Mouse (Mus musculus): ENCODE data around the gene Tspan2. TPM values are rescaled to one million over a fixed set of nuclear protein-coding genes. Genes with fewer than 3 reads are reported as not detected.

Gene Tspan2
- polyA plus RNA-seq, 1 experiment from 2014 or later = 34.8 TPM

- peaks cover 0 to 3% of the 10 kb centered on the region in 2 experiments; a peak in 1 of 4 replicates for H3K4me1 ChIP-seq (ENCODE audit: control insufficient read depth in 2 of 2, insufficient read depth in 2 of 2, low read length in 2 of 2)
- no peak overlapping the region for H3K4me2 ChIP-seq (ENCODE audit: low read length)
- H3K9me3 ChIP-seq (ENCODE audit: control insufficient read depth, low read length) = no peaks in the 10 kb centered on the region
- H3K36me3 ChIP-seq (ENCODE audit: control insufficient read depth, insufficient read depth, low read length) = no peaks in the 10 kb centered on the region
- no peaks in the 10 kb centered on the region; the same call in 1 of the 2 replicates for H3K27me3 ChIP-seq (ENCODE audit: control insufficient read depth, insufficient read depth, low read length)
- H3K9ac ChIP-seq (ENCODE audit: low read length) = no peak overlapping the region
- WGBS = 36% methylated on average over 7 of the region's 7 CpGs
- H3K27ac ChIP-seq (replicated peaks in 1 of 2; ENCODE audit: control insufficient read depth in 1 of 2, insufficient read depth in 1 of 2, low read depth in 2 of 2, low read length in 2 of 2) = no peak overlapping the region
- H3K4me3 ChIP-seq (ENCODE audit: control insufficient read depth in 1 of 2, insufficient read depth in 1 of 2, low read depth in 1 of 2, low read length in 2 of 2) = no peak overlapping the region
- peak; percentile 17; the same call in 1 of the 2 replicates for ATAC-seq (ENCODE audit: insufficient number of reproducible peaks, insufficient read depth, low FRiP score, low read depth)
Measured at GRCm38 (mm10) chr3:102701902-102702544, 32.3 kb upstream of the Tspan2 start.

- Histone ChIP-seq H3K27ac (replicated peaks in 1 of 2; ENCODE audit: control insufficient read depth in 1 of 2, insufficient read depth in 1 of 2, low read depth in 2 of 2, low read length in 2 of 2) (no peak overlapping the region), H3K9ac (ENCODE audit: low read length) (no peak overlapping the region), H3K9me3 (ENCODE audit: control insufficient read depth, low read length) (no peaks in the 10 kb centered on the region), H3K4me1 (ENCODE audit: control insufficient read depth in 2 of 2, insufficient read depth in 2 of 2, low read length in 2 of 2) (peaks cover 0 to 3% of the 10 kb centered on the region in 2 experiments; a peak in 1 of 4 replicates), H3K4me2 (ENCODE audit: low read length) (no peak overlapping the region), H3K27me3 (ENCODE audit: control insufficient read depth, insufficient read depth, low read length) (no peaks in the 10 kb centered on the region; the same call in 1 of the 2 replicates), H3K36me3 (ENCODE audit: control insufficient read depth, insufficient read depth, low read length) (no peaks in the 10 kb centered on the region), H3K4me3 (ENCODE audit: control insufficient read depth in 1 of 2, insufficient read depth in 1 of 2, low read depth in 1 of 2, low read length in 2 of 2) (no peak overlapping the region)
- no peak for ATAC-seq (ENCODE audit: insufficient number of reproducible peaks, insufficient read depth, low FRiP score, low read depth)
- WGBS = 42% methylated on average over 4 of the region's 4 CpGs
Measured at GRCm38 (mm10) chr3:102704001-102704401, 30.3 kb upstream of the Tspan2 start.

DNA sequence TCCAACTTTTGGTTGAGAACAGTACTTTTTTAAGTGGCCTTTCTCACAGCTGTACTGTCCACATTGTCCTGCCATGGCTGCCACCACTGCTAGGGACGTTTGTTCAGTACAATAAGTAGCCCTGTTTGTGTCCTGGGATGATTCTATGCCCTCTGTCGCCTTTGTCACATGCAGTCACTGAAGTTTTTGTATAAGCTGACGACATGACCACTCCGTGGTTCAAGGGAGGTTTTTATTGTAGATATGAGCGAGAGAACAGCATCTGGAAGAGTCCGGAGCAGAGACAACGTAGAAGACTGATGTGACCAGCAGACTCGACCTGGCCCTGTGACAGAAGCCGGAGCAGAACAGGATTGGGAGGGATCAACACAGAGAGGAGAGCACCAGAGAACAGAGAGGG, 25.7 kb upstream of the Tspan2 start:
- WGBS = 54% methylated on average over 9 of the region's 9 CpGs
- no peak overlapping the region for H3K27ac ChIP-seq (replicated peaks in 1 of 2; ENCODE audit: control insufficient read depth in 1 of 2, insufficient read depth in 1 of 2, low read depth in 2 of 2, low read length in 2 of 2)
- ATAC-seq (ENCODE audit: insufficient number of reproducible peaks, insufficient read depth, low FRiP score, low read depth) = no peak
- no peaks in the 10 kb centered on the region for H3K9me3 ChIP-seq (ENCODE audit: control insufficient read depth, low read length)
- peaks cover 0 to 1% of the 10 kb centered on the region in 2 experiments; a peak in 1 of 4 replicates for H3K4me1 ChIP-seq (ENCODE audit: control insufficient read depth in 2 of 2, insufficient read depth in 2 of 2, low read length in 2 of 2)
- no peak overlapping the region for H3K4me2 ChIP-seq (ENCODE audit: low read length)
- no peak overlapping the region for H3K4me3 ChIP-seq (ENCODE audit: control insufficient read depth in 1 of 2, insufficient read depth in 1 of 2, low read depth in 1 of 2, low read length in 2 of 2)
- H3K27me3 ChIP-seq (ENCODE audit: control insufficient read depth, insufficient read depth, low read length) = no peaks in the 10 kb centered on the region
- no peak overlapping the region for H3K9ac ChIP-seq (ENCODE audit: low read length)
- H3K36me3 ChIP-seq (ENCODE audit: control insufficient read depth, insufficient read depth, low read length) = no peaks in the 10 kb centered on the region

DNA sequence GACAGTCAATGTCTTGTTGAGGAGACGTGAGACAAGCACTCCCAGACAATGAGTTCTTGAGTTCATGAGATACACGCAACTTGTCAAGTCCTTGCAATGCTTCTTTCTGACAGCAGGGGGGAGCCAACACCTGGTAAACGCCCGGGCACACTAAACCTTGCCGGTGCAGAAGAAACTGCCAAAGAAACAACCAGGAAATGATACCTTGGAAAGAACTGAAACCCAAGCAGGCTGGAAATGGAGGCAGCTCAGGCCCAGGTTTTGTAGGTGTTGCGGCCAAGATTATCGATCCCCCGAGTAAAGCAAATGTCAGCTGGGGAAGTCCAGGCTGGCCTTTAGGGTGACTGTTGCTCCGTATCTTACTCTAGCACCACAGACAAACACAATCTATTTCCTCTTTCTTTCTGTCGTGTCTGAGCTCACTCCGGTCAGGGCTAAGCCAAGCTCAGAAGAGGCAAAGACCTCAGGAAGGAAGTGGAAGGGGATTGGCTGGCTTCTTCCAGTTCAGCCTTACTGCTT, 19.2 kb upstream of the Tspan2 start:
- Histone ChIP-seq H3K9ac (ENCODE audit: low read length) (peak overlapping the region; percentile 38), H3K9me3 (ENCODE audit: control insufficient read depth, low read length) (no peaks in the 10 kb centered on the region), H3K27ac (replicated peaks in 1 of 2; ENCODE audit: control insufficient read depth in 1 of 2, insufficient read depth in 1 of 2, low read depth in 2 of 2, low read length in 2 of 2) (peak overlapping the region in 1 of 2 experiments; percentile 77; a peak in 3 of 4 replicates), H3K27me3 (ENCODE audit: control insufficient read depth, insufficient read depth, low read length) (no peaks in the 10 kb centered on the region), H3K4me2 (ENCODE audit: low read length) (peak overlapping the region; percentile 61), H3K4me1 (ENCODE audit: control insufficient read depth in 2 of 2, insufficient read depth in 2 of 2, low read length in 2 of 2) (peaks cover 0 to 6% of the 10 kb centered on the region in 2 experiments; a peak in 2 of 4 replicates), H3K36me3 (ENCODE audit: control insufficient read depth, insufficient read depth, low read length) (no peaks in the 10 kb centered on the region), H3K4me3 (ENCODE audit: control insufficient read depth in 1 of 2, insufficient read depth in 1 of 2, low read depth in 1 of 2, low read length in 2 of 2) (peak overlapping the region; percentile 22 to 42)
- WGBS = 17% methylated on average over 11 of the region's 11 CpGs
- ATAC-seq (ENCODE audit: insufficient number of reproducible peaks, insufficient read depth, low FRiP score, low read depth) = no peak

DNA sequence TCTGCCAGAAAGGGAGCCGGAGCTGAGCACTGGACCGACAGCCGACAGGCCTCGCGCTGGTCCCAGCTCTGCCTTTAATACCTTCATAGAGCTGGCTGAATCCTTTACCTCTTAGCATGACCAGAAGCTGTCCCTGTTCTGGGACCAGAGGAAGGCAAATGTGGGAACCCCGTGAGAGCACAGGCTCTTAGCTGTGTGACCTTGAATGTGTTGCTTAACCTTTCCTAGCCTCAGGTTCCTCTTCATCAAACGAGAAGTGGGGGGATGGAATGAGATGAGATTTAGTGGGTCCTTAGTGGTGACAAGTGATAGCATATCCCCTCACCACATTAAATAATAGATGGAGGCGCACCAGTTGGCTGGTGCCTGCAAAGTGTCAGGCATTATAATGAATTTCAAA, 18.5 kb upstream of the Tspan2 start:
- H3K27ac ChIP-seq (replicated peaks in 1 of 2; ENCODE audit: control insufficient read depth in 1 of 2, insufficient read depth in 1 of 2, low read depth in 2 of 2, low read length in 2 of 2) = no peak overlapping the region
- H3K9me3 ChIP-seq (ENCODE audit: control insufficient read depth, low read length) = no peaks in the 10 kb centered on the region
- no peaks in the 10 kb centered on the region for H3K27me3 ChIP-seq (ENCODE audit: control insufficient read depth, insufficient read depth, low read length)
- H3K36me3 ChIP-seq (ENCODE audit: control insufficient read depth, insufficient read depth, low read length) = no peaks in the 10 kb centered on the region
- H3K4me3 ChIP-seq (ENCODE audit: control insufficient read depth in 1 of 2, insufficient read depth in 1 of 2, low read depth in 1 of 2, low read length in 2 of 2) = no peak overlapping the region
- WGBS = 80% methylated on average over 8 of the region's 8 CpGs
- peak overlapping the region; percentile 61; the same call in 1 of the 2 replicates for H3K4me2 ChIP-seq (ENCODE audit: low read length)
- H3K9ac ChIP-seq (ENCODE audit: low read length) = no peak overlapping the region
- H3K4me1 ChIP-seq (ENCODE audit: control insufficient read depth in 2 of 2, insufficient read depth in 2 of 2, low read length in 2 of 2) = peaks cover 0 to 6% of the 10 kb centered on the region in 2 experiments; a peak in 2 of 4 replicates
- ATAC-seq (ENCODE audit: insufficient number of reproducible peaks, insufficient read depth, low FRiP score, low read depth) = no peak

DNA sequence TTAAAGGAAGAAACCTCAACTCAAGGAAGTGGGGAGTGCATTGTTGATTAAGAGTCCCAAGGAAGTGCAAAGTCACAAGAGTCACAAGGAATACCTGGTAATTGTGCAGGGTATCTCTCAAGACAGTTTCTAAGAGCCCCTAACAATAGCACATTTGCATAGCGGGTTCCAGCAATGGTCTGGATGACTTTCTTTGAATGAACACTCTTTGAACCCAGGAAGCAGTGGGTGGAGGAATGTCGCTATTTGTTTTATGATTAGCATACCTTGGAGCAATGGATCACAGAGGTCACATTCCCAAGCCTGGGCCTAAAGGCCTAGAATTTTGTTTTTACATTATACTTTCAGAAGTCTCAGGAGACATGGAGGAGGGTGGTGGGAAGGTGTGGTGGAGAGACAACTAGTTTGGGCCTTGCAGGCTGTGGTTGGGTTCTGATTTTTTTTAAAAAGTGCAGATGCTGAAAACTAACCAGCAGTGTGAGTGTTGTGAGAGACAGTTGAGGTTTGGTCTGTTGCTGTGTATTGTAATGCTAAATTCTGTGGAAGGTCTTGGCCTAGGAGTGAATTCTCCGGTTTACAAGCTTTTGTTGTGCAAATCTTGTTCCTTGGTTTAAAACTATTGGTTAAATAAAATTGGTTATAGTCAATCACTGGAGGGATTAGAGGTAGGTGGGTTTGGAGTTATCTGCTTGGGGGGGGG, 16.6 kb upstream of the Tspan2 start:
- H3K4me1 ChIP-seq (ENCODE audit: control insufficient read depth in 2 of 2, insufficient read depth in 2 of 2, low read length in 2 of 2) = peaks cover 0 to 6% of the 10 kb centered on the region in 2 experiments; a peak in 2 of 4 replicates
- no peak overlapping the region for H3K27ac ChIP-seq (replicated peaks in 1 of 2; ENCODE audit: control insufficient read depth in 1 of 2, insufficient read depth in 1 of 2, low read depth in 2 of 2, low read length in 2 of 2)
- 84% methylated on average over 3 of the region's 3 CpGs for WGBS
- H3K4me2 ChIP-seq (ENCODE audit: low read length) = no peak overlapping the region
- H3K9ac ChIP-seq (ENCODE audit: low read length) = no peak overlapping the region
- H3K27me3 ChIP-seq (ENCODE audit: control insufficient read depth, insufficient read depth, low read length) = no peaks in the 10 kb centered on the region
- ATAC-seq (ENCODE audit: insufficient number of reproducible peaks, insufficient read depth, low FRiP score, low read depth) = no peak
- no peaks in the 10 kb centered on the region for H3K36me3 ChIP-seq (ENCODE audit: control insufficient read depth, insufficient read depth, low read length)
- H3K4me3 ChIP-seq (ENCODE audit: control insufficient read depth in 1 of 2, insufficient read depth in 1 of 2, low read depth in 1 of 2, low read length in 2 of 2) = no peak overlapping the region
- no peaks in the 10 kb centered on the region for H3K9me3 ChIP-seq (ENCODE audit: control insufficient read depth, low read length)

DNA sequence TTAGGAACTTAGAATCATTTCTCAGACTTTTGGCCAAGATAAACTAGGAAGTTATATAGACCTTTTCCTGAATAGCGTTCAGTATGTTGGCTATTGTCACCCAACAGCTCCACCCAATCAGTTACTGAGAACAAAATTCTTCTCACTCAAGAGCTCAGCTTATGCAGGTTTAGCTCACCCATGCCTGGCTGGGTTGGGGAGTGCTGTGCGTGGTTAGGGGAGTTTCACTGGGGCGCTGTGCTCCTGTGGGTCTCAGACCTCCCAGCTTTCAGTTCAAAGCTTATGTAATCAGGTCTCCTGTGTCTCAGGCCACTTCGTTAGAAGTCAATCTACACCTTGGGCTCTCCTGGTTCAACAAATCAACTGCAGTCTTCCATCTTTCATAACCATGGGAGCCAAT, 11.2 kb upstream of the Tspan2 start:
- H3K27me3 ChIP-seq (ENCODE audit: control insufficient read depth, insufficient read depth, low read length) = no peaks in the 10 kb centered on the region
- 47% methylated on average over 4 of the region's 4 CpGs for WGBS
- H3K9ac ChIP-seq (ENCODE audit: low read length) = no peak overlapping the region
- peak overlapping the region in 1 of 2 experiments; percentile 30; a peak in 1 of 4 replicates for H3K27ac ChIP-seq (replicated peaks in 1 of 2; ENCODE audit: control insufficient read depth in 1 of 2, insufficient read depth in 1 of 2, low read depth in 2 of 2, low read length in 2 of 2)
- peaks cover 10 to 16% of the 10 kb centered on the region in 2 experiments for H3K4me1 ChIP-seq (ENCODE audit: control insufficient read depth in 2 of 2, insufficient read depth in 2 of 2, low read length in 2 of 2)
- no peak overlapping the region for H3K4me3 ChIP-seq (ENCODE audit: control insufficient read depth in 1 of 2, insufficient read depth in 1 of 2, low read depth in 1 of 2, low read length in 2 of 2)
- no peaks in the 10 kb centered on the region for H3K36me3 ChIP-seq (ENCODE audit: control insufficient read depth, insufficient read depth, low read length)
- ATAC-seq (ENCODE audit: insufficient number of reproducible peaks, insufficient read depth, low FRiP score, low read depth) = no peak
- no peaks in the 10 kb centered on the region for H3K9me3 ChIP-seq (ENCODE audit: control insufficient read depth, low read length)
- H3K4me2 ChIP-seq (ENCODE audit: low read length) = no peak overlapping the region

Measured in heart, embryonic 14.5 days (tissue).